Mouse (Mus musculus): Measurements from ENCODE around the gene Scand1.

DNA sequence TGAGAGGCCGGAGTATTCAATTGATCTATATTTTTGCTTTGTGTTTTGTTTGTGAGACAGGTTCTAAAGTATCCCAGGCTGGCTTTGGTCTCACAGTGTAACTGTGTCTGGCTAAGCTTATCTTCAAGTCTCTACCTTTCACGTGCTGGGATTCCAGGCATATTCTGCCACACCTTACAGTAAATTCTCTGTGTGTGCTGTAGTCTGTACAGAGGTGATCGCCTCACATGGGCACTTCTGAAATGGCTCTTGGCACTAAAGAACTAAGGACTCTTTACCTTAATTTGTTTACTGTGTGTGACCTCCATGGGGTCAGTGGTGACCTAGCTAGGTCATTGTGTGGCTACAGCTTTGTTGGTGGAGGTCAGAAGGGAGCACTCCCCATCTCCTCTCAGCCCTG lies 16.3 kb downstream of the Scand1 start:
- no peak for TF ChIP-seq CTCF (IDR thresholded peaks at IDR 0.05; ENCODE audit: borderline replicate concordance, extremely low read depth, insufficient read depth, insufficient read length)
- no peak for TF ChIP-seq POLR2A (IDR thresholded peaks at IDR 0.05; ENCODE audit: borderline replicate concordance, extremely low read depth, insufficient read depth, insufficient read length, poor library complexity, severe bottlenecking)
